Mouse (Mus musculus) lung, embryonic 14.5 days (tissue): ENCODE results near the gene Ogg1. TPM values are rescaled to one million over a fixed set of nuclear protein-coding genes. Genes with fewer than 3 reads are reported as not detected.
A peak's percentile ranks its signal among the peaks of the same experiment; 100 is the strongest.

ENCODE experiments used
- ATAC-seq: fragments of 200-750 bp; cut with Nextera tagmentation; 2 replicates; pipeline ENCODE4 v1.8.0; 2017; ENCODE audit warnings: mild to moderate bottlenecking, moderate TSS enrichment, moderate library complexity; ENCODE audit not compliant: insufficient read depth
- DNase-seq: peaks from one replicate; pipeline ENCODE4 v3.0.0-alpha.2; 2015
- H3K27ac ChIP-seq: fragments of 300-500 bp; sonication (generic); 2 replicates; pipeline ENCODE4 v1.5.1; 2014; ENCODE audit warnings: low read depth, mild to moderate bottlenecking, moderate library complexity
- H3K27me3 ChIP-seq: fragments of 300-500 bp; sonication (generic); 2 replicates; pipeline ENCODE4 v1.6.1; 2014; ENCODE audit warnings: low read length, control low read depth; ENCODE audit not compliant: insufficient read depth
- H3K36me3 ChIP-seq: fragments of 300-500 bp; sonication (generic); 2 replicates; pipeline ENCODE4 v1.6.1; 2014; ENCODE audit warnings: control low read depth; ENCODE audit not compliant: insufficient read depth
- H3K4me1 ChIP-seq: fragments of 300-500 bp; sonication (generic); 2 replicates; pipeline ENCODE4 v1.6.1; 2014; ENCODE audit warnings: antibody characterized with exemption, control low read depth; ENCODE audit not compliant: insufficient read depth
- H3K4me2 ChIP-seq: fragments of 300-500 bp; sonication (generic); 2 replicates; pipeline ENCODE4 v1.6.1; 2014; ENCODE audit warnings: mild to moderate bottlenecking
- H3K4me3 ChIP-seq: fragments of 300-500 bp; sonication (generic); 2 replicates; pipeline ENCODE4 v1.5.1; 2014; ENCODE audit warnings: low read depth, low read length
- H3K9ac ChIP-seq: fragments of 300-500 bp; sonication (generic); 2 replicates; pipeline ENCODE4 v1.6.1; 2014
- H3K9me3 ChIP-seq: fragments of 300-500 bp; sonication (generic); 2 replicates; pipeline ENCODE4 v1.6.1; 2016; ENCODE audit warnings: low read depth, low read length, control low read depth
- CTCF ChIP-seq: IDR thresholded peaks from 2 replicates; pipeline ENCODE4 v1.5.1; 2016; ENCODE audit warnings: antibody characterized with exemption, low read depth
- WGBS: fragments of 180-500 bp; shearing (Covaris S2); extraction: QIAGEN DNeasy Blood & Tissue Kit; methylation state at CpG from one replicate; pipeline ENCODE4 v1.1.7; 2014; 5-methylcytosine and 5-hydroxymethylcytosine counted together
- polyA plus RNA-seq: library from polyadenylated mRNA; unstranded; fragments of >200 nt; fragmentation: Nextera tagmentation; extraction: Ambion mirVana; gene quantifications from 2 replicates; pipeline ENCODE4 v1.2.1, GENCODE M21; 2014

The Ogg1 gene
- polyA plus RNA-seq = 16.9 and 17.7 TPM in 2 replicates

- ATAC-seq (peak; percentile 98), DNase-seq (peak; percentile 99)
- Histone ChIP-seq H3K4me2 (peak within 1 kb of the TSS; percentile 91), H3K4me3 (peak within 1 kb of the TSS; percentile 62), H3K9ac (peak within 1 kb of the TSS; percentile 70), H3K27ac (peak within 1 kb of the TSS; percentile 93), H3K27me3 (no peaks in the 10 kb centered on the region), H3K4me1 (no peaks in the 10 kb centered on the region), H3K36me3 (peaks cover 51% of the 10 kb centered on the region), H3K9me3 (no peaks in the 10 kb centered on the region)
- WGBS = under 1% methylated on average over 52 of the region's 52 CpGs
- TF ChIP-seq CTCF = no peak
Measured at GRCm38 (mm10) chr6:113326533-113327315, at the start of gene Ogg1. Gene Ogg1 (plus strand): TSS chr6:113326972.

- peak; percentile 46; the same call in 1 of the 2 replicates for ATAC-seq
- H3K4me1 ChIP-seq = no peaks in the 10 kb centered on the region
- no peak overlapping the region for H3K9ac ChIP-seq
- H3K9me3 ChIP-seq = no peaks in the 10 kb centered on the region
- H3K36me3 ChIP-seq = peaks cover 6% of the 10 kb centered on the region; the same call in 1 of the 2 replicates
- no peak overlapping the region for H3K4me2 ChIP-seq
- H3K27ac ChIP-seq = no peak overlapping the region
- peaks cover 35% of the 10 kb centered on the region for H3K27me3 ChIP-seq
- TF ChIP-seq CTCF = no peak
- WGBS = 57% methylated on average over 6 of the region's 6 CpGs
- no peak overlapping the region for H3K4me3 ChIP-seq
- no peak for DNase-seq
Measured at GRCm38 (mm10) chr6:113281676-113282075, 45.1 kb upstream of the Ogg1 start.

GRCm38 (mm10) chr6:113282101-113282802 lies 44.5 kb upstream of the Ogg1 start, which contains the start of gene Cpne9:
Gene Cpne9 (plus strand): TSS chr6:113282307.
- peak within 1 kb of the TSS; percentile 4; the same call in 1 of the 2 replicates for H3K4me3 ChIP-seq
- DNase-seq (peak; percentile 86), ATAC-seq (peak; percentile 73; the same call in 1 of the 2 replicates)
- no peak for TF ChIP-seq CTCF
- H3K4me2 ChIP-seq = peak within 1 kb of the TSS; percentile 29; the same call in 1 of the 2 replicates
- no peak within 1 kb of the TSS for H3K27ac ChIP-seq
- H3K27me3 ChIP-seq = peaks cover 35% of the 10 kb centered on the region
- H3K4me1 ChIP-seq = no peaks in the 10 kb centered on the region
- WGBS = 2% methylated on average over 37 of the region's 37 CpGs
- peaks cover 6% of the 10 kb centered on the region; the same call in 1 of the 2 replicates for H3K36me3 ChIP-seq
- H3K9ac ChIP-seq = no peak within 1 kb of the TSS
- H3K9me3 ChIP-seq = no peaks in the 10 kb centered on the region

- Histone ChIP-seq H3K4me3 (peak overlapping the region; percentile 4; the same call in 1 of the 2 replicates), H3K36me3 (peaks cover 2% of the 10 kb centered on the region; the same call in 1 of the 2 replicates), H3K9me3 (no peaks in the 10 kb centered on the region), H3K9ac (no peak overlapping the region), H3K27ac (no peak overlapping the region), H3K4me2 (peak overlapping the region; percentile 29; the same call in 1 of the 2 replicates), H3K4me1 (no peaks in the 10 kb centered on the region), H3K27me3 (peaks cover 35% of the 10 kb centered on the region)
- DNase-seq = no peak
- WGBS = under 1% methylated on average over 22 of the region's 22 CpGs
- ATAC-seq = peak; percentile 52
- TF ChIP-seq CTCF = no peak
Measured at GRCm38 (mm10) chr6:113282969-113283368, 43.8 kb upstream of the Ogg1 start.

GRCm38 (mm10) chr6:113283500-113283899 lies 43.3 kb upstream of the Ogg1 start:
- Histone ChIP-seq H3K27me3 (peaks cover 35% of the 10 kb centered on the region), H3K4me1 (no peaks in the 10 kb centered on the region), H3K27ac (no peak overlapping the region), H3K4me3 (peak overlapping the region; percentile 4; the same call in 1 of the 2 replicates), H3K9ac (no peak overlapping the region), H3K36me3 (no peaks in the 10 kb centered on the region), H3K9me3 (no peaks in the 10 kb centered on the region), H3K4me2 (peak overlapping the region; percentile 29; the same call in 1 of the 2 replicates)
- DNase-seq (no peak), ATAC-seq (peak; percentile 30)
- no peak for TF ChIP-seq CTCF
- WGBS = 4% methylated on average over 6 of the region's 6 CpGs

GRCm38 (mm10) chr6:113284931-113285330 lies 41.8 kb upstream of the Ogg1 start:
- H3K36me3 ChIP-seq = no peaks in the 10 kb centered on the region
- DNase-seq (no peak), ATAC-seq (no peak)
- no peak overlapping the region for H3K4me3 ChIP-seq
- no peaks in the 10 kb centered on the region for H3K4me1 ChIP-seq
- no peak overlapping the region for H3K4me2 ChIP-seq
- no peak overlapping the region for H3K27ac ChIP-seq
- no peak for TF ChIP-seq CTCF
- no peaks in the 10 kb centered on the region for H3K9me3 ChIP-seq
- H3K9ac ChIP-seq = no peak overlapping the region
- 79% methylated on average over 3 of the region's 3 CpGs for WGBS
- H3K27me3 ChIP-seq = peaks cover 35% of the 10 kb centered on the region

- no peak overlapping the region for H3K4me2 ChIP-seq
- ATAC-seq = no peak
- TF ChIP-seq CTCF = no peak
- no peak overlapping the region for H3K9ac ChIP-seq
- no peak overlapping the region for H3K27ac ChIP-seq
- no peaks in the 10 kb centered on the region for H3K4me1 ChIP-seq
- no peak overlapping the region for H3K4me3 ChIP-seq
- H3K36me3 ChIP-seq = no peaks in the 10 kb centered on the region
- WGBS = 40% methylated on average over 1 of the region's 1 CpGs
- no peak for DNase-seq
- H3K27me3 ChIP-seq = peaks cover 35% of the 10 kb centered on the region
- no peaks in the 10 kb centered on the region for H3K9me3 ChIP-seq
Measured at GRCm38 (mm10) chr6:113286316-113286715, 40.5 kb upstream of the Ogg1 start.
